Mouse (Mus musculus) monocyte, adult 5-6 weeks (primary cell): ENCODE results near the gene Fbxl21. TPM values are rescaled to one million over a fixed set of nuclear protein-coding genes. Genes with fewer than 3 reads are reported as not detected.
A peak's percentile ranks its signal among the peaks of the same experiment; 100 is the strongest.

Experiments used
- ATAC-seq: fragments of 153-309, 156-312 bp; replicated peaks from 2 replicates; pipeline ENCODE4 v1.8.0; 2017; ENCODE audit warnings: mild to moderate bottlenecking; ENCODE audit not compliant: low TSS enrichment, insufficient number of reproducible peaks, severe bottlenecking, poor library complexity, low FRiP score
- total RNA-seq: library from RNA; stranded (forward); fragments of 200-1000, 200-491, 200-594 nt; gene quantifications from 3 replicates; pipeline ENCODE4 v1.2.3, GENCODE M21; 2017

Gene Fbxl21
- total RNA-seq, 1 experiment from 2014 or later: 0.57 TPM

DNA sequence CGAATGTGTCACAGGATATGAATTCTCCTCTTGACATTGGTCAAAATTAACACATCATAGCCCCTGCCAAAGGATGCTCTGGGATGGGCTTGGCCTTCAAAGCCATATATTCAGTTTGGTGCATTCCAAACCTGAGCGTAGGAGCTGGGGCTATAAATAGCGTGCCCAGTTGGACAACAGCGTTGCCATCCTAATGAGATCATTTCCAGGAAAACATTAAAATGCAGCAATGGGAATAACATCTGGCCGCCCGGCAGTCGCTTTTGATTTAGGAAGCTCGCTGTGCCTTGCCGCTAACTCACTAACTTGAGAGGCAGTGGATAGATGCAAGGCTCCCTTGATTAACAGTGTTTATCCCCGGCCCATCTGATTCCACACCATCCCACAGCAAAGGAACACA is 44.1 kb downstream of the Fbxl21 start:
- ATAC-seq: no peak

DNA sequence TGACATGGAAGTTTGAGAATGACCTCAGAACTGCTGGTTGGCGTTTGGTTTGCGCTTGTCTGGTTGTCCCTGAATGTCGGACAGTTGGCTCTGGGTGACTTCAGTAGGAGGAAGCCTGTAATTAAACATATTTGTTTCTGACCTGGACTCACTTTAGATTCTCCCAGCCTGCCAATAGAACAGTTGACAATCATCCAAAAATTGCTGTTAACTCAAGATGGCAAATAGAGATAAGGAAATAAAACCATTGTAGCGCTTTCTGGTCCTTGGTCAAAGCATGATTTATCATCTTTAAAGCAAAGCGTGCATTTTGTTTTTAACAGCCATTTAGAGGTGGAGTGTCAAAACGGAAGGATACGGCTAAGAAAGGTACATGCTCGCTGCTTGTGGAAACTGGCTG is 49.4 kb downstream of the Fbxl21 start:
- no peak for ATAC-seq

DNA sequence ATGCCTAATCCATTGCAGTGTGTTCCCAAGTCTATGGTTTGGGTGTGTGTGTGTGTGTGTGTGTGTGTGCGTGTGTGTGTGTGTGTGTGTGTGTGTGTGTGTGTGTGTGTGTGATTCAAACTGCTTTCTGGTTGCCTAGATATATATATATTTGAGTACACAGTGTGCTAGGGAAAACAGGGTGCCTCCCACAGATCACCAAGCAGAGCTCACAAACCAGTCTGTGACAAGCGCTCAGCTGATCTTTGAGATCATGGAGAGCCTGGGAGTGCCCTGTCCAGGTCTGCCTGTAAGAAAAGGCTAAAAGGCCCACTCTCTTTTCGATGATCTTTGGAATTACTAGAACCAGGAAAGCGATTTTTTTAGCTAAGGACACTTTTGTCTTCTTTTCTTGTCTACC is 52.8 kb downstream of the Fbxl21 start:
- ATAC-seq: no peak

DNA sequence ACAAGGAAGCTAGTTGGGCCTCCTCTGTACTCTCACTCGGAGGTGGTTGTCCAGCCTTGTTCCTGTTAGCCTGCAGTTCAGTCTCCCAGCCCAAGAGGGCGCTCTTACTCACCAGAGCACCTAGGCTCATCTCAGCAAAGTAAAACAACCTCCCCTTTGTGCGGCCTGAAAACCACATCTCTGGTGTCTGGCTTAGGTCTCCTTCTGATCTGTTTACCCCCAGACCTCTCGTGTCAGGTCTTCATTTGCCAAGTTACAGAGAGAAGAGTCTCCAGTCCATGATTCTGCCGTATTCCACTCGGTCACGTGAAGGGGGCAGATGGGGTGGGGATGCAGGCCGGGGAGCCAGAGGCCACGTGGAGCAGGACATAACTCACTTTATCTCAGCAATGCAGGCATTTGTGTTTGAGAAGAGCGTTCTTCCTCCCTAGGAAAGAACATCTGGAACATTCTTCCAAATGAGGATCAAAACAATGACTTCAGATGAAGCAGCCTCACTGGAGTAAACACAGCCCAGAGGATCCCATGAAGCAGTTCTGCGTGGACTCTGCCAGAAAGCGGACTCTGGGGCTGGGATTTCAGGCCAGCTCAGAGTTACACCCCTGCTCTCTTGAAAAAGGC is 53.5 kb downstream of the Fbxl21 start:
- ATAC-seq: peak; percentile 90

DNA sequence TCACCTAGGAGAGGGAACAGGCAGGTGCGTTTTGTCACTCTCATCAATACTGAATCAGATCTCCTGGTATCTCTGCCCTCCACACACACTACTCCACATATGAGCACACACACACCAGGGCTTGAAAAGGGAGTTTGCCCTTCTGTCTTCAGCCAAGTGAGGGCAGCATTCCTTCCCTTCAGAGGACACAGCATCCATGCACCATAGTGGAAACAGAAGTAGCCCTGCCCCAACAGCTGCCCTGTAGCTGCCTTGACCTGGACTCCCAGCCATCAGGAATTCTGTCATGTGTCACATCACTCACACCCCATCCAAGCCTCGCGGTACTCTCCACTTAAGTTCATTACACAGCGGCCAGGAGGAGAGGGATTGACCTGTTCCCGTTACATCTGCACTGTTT is 55.8 kb downstream of the Fbxl21 start:
- no peak for ATAC-seq

DNA sequence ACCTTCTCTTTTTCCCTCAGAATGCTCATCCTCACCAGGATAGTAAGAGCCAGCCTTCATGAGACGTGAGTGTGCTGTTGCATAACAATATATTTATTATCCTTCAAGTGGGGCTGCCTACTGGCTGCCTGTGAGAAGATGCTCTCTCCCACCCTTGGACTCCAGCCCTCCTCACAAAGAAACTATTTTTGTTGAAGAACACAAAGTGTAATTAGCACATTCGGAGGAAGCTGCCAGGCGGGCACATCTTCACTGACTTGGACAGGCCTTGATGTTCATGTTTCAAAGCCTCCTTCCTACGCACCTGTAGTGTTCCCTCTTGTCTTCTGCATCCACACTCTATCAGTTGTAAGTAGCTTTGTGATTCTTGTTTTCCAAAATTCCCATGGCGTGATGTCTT is 58.2 kb downstream of the Fbxl21 start:
- ATAC-seq: no peak

DNA sequence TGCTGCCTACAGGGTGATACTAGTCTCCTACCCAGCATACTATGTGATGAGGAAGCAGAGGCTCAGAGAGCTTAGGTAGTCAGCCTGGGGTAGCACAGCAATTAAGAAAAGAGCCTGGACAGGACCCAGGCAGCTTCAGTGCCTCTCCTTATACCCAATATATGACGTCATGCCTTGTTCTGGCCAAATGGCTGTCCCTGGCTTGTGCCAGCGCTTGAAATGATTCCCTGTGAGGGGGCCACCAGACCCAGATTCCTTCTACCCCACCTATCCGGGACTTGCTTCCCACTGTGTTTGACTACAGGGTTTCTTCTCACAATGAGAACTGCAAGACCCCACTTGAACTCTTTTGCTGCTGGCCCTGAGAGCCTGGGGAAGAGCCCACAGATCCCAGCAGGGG is 59.2 kb downstream of the Fbxl21 start:
- no peak for ATAC-seq

DNA sequence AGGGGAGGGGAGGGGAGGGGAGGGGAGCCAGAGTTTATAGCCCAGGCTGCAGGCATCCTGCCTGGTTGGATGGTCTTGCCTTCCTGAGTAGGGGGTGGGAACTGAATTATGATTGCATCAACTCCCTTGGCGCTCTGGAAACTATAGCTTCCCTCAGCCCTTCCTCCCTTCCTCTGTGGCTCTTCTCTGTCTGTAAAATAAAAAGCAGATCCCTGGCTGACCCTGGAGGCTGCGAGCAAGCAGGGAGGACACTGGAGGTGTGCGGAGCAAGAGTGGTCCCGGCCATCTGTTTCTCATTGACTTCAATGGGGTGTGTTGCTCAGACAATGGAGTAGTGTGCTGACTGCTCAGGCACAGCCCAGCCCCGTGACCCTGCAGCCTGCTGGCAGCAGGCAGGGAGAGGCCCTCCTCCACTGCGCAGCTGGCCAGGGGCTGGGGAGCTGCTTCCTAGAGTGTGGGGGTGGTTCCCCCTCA is 59.7 kb downstream of the Fbxl21 start:
- ATAC-seq: no peak

DNA sequence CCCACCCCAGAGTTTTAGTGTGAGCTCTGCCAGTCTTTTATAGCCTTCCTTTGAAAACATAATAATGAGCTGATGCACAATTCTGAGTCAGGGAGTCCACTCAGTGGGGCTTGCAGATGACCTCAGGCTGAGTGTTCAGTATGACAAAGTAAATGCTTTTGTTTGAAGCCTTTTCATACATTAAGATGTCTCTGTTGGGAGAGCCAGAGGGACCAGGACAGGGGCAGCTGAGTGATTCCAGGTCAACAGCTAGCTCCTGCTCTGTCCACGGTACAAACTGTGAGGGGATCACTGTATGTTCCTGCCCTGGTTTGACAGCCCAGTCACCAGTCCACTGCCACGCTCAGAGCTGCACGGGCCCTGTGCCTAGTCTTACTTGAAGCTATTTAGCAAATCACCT is 60.4 kb downstream of the Fbxl21 start:
- ATAC-seq: no peak

DNA sequence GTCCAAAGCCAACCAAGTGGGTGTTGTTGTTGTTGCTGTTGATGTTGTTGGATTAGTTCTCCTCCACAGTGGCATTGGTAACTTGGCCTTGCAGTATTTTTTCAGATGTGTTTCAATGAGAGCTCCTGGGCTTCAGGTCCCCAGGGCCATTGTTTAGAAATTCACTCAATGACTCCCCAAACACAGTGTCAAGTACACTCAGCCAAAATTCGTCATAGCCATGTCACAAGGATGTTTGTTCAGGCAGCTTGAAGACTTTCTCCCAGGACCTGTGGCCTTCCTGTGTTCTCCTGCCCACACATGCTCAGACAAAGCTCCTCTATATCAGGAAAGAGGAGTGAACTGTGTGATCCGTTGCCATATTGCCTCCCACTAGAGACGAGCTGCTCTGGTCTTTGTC is 63.8 kb downstream of the Fbxl21 start:
- no peak for ATAC-seq

Other genes with a start within 250 kb of the Fbxl21 start
- not detected in 3 replicates for gene Cxcl14, start 225.9 kb upstream of the Fbxl21 start, total RNA-seq
- gene Gm3045, start 95.9 kb upstream of the Fbxl21 start, total RNA-seq: not detected in 3 replicates
- not detected in 3 replicates for gene Slc25a48, start 84.1 kb upstream of the Fbxl21 start, total RNA-seq
- not detected in 3 replicates for gene Il9, start 40.2 kb upstream of the Fbxl21 start, total RNA-seq
- not detected in 3 replicates for gene Lect2, start 26.0 kb downstream of the Fbxl21 start, total RNA-seq
- gene Tgfbi, start 87.1 kb downstream of the Fbxl21 start, total RNA-seq: 73.8 to 154 TPM (median 152 TPM) in 3 replicates
- gene Smad5, start 180.5 kb downstream of the Fbxl21 start, total RNA-seq: 19.5 to 20.2 TPM (median 19.5 TPM) in 3 replicates
- not detected in 3 replicates for gene Gm45623, start 231.4 kb downstream of the Fbxl21 start, total RNA-seq